Mouse (Mus musculus): Measurements from ENCODE around the gene Noxo1.

GRCm38 (mm10) chr17:24671346-24671745 lies 24.7 kb upstream of the Noxo1 start:
- no peak for TF ChIP-seq POLR2A (IDR thresholded peaks at IDR 0.05; ENCODE audit: control insufficient read depth, low read depth, low read length)
- no peak for TF ChIP-seq CTCF (IDR thresholded peaks at IDR 0.05; ENCODE audit: control insufficient read depth, insufficient read depth, insufficient replicate concordance, low read depth, low read length)

All from testis, adult 2 months (tissue).